Mouse (Mus musculus) stomach, embryonic 16.5 days (tissue): ENCODE results near the gene Dcn. TPM values are rescaled to one million over a fixed set of nuclear protein-coding genes. Genes with fewer than 3 reads are reported as not detected.
A peak's percentile ranks its signal among the peaks of the same experiment; 100 is the strongest.

Source experiments
- ATAC-seq: fragments of 200-750 bp; cut with Nextera tagmentation; 2 replicates; pipeline ENCODE4 v1.8.0; 2017; ENCODE audit warnings: moderate number of reproducible peaks, moderate TSS enrichment; ENCODE audit not compliant: insufficient read depth, low FRiP score
- H3K27ac ChIP-seq: fragments of 300-500 bp; sonication (generic); 2 replicates; pipeline ENCODE4 v1.5.1; 2014; ENCODE audit warnings: low read length
- H3K27me3 ChIP-seq: fragments of 300-500 bp; sonication (generic); 2 replicates; pipeline ENCODE4 v1.6.1; 2014; ENCODE audit warnings: low read length, control low read depth, mixed read lengths; ENCODE audit not compliant: control insufficient read depth, insufficient read depth
- H3K36me3 ChIP-seq: fragments of 300-500 bp; sonication (generic); 2 replicates; pipeline ENCODE4 v1.6.1; 2014; ENCODE audit warnings: low read length; ENCODE audit not compliant: control insufficient read depth, insufficient read depth
- H3K4me1 ChIP-seq: fragments of 300-500 bp; sonication (generic); 2 replicates; pipeline ENCODE4 v1.6.1; 2014; ENCODE audit warnings: low read length, control low read depth, mixed read lengths; ENCODE audit not compliant: control insufficient read depth, insufficient read depth
- H3K4me2 ChIP-seq: fragments of 300-500 bp; sonication (generic); 2 replicates; pipeline ENCODE4 v1.6.1; 2014; ENCODE audit warnings: low read depth, low read length, mixed read lengths
- H3K4me3 ChIP-seq: fragments of 300-500 bp; sonication (generic); replicated peaks from 2 replicates; pipeline ENCODE4 v1.5.1; 2014; ENCODE audit warnings: mild to moderate bottlenecking, low read length
- H3K9ac ChIP-seq: fragments of 300-500 bp; sonication (generic); 2 replicates; pipeline ENCODE4 v1.6.1; 2014; ENCODE audit warnings: low read length
- H3K9me3 ChIP-seq: fragments of 300-500 bp; sonication (generic); replicated peaks from 2 replicates; pipeline ENCODE4 v1.6.1; 2016; ENCODE audit warnings: low read length, control low read depth; ENCODE audit not compliant: control insufficient read depth
- WGBS: fragments of 180-500 bp; shearing (Covaris S2); extraction: QIAGEN DNeasy Blood & Tissue Kit; methylation state at CpG from one replicate; pipeline ENCODE4 v1.1.7; 2014; 5-methylcytosine and 5-hydroxymethylcytosine counted together
- polyA plus RNA-seq: library from polyadenylated mRNA; unstranded; fragments of >200 nt; fragmentation: Nextera tagmentation; extraction: Ambion mirVana; gene quantifications from 2 replicates; pipeline ENCODE4 v1.2.1, GENCODE M21; 2015

Gene Dcn
- 772 and 849 TPM in 2 replicates for polyA plus RNA-seq

GRCm38 (mm10) chr10:97479004-97479766 is at the start of gene Dcn:
Gene Dcn (plus strand): TSS chr10:97479609.
- H3K9me3 ChIP-seq = no peaks in the 10 kb centered on the region
- H3K27me3 ChIP-seq = no peaks in the 10 kb centered on the region
- H3K4me1 ChIP-seq = peaks cover 5% of the 10 kb centered on the region; the same call in 1 of the 2 replicates
- peak within 1 kb of the TSS; percentile 49 for H3K4me2 ChIP-seq
- peak within 1 kb of the TSS; percentile 50 for H3K4me3 ChIP-seq
- peak within 1 kb of the TSS; percentile 67 for H3K9ac ChIP-seq
- WGBS = 9% methylated on average over 7 of the region's 7 CpGs
- H3K36me3 ChIP-seq = no peaks in the 10 kb centered on the region
- ATAC-seq = peak; percentile 85
- H3K27ac ChIP-seq = peak within 1 kb of the TSS; percentile 95

GRCm38 (mm10) chr10:97436662-97437061 is 42.7 kb upstream of the Dcn start:
- H3K36me3 ChIP-seq = no peaks in the 10 kb centered on the region
- H3K27me3 ChIP-seq = no peaks in the 10 kb centered on the region
- 71% methylated on average over 5 of the region's 5 CpGs for WGBS
- H3K4me3 ChIP-seq = no peak overlapping the region
- no peak overlapping the region for H3K27ac ChIP-seq
- no peak overlapping the region for H3K4me2 ChIP-seq
- H3K4me1 ChIP-seq = no peaks in the 10 kb centered on the region
- H3K9me3 ChIP-seq = no peaks in the 10 kb centered on the region
- H3K9ac ChIP-seq = no peak overlapping the region
- ATAC-seq = no peak

- Histone ChIP-seq H3K9ac (no peak overlapping the region), H3K9me3 (no peaks in the 10 kb centered on the region), H3K36me3 (no peaks in the 10 kb centered on the region), H3K27ac (no peak overlapping the region), H3K4me1 (no peaks in the 10 kb centered on the region), H3K4me2 (no peak overlapping the region), H3K4me3 (no peak overlapping the region), H3K27me3 (no peaks in the 10 kb centered on the region)
- WGBS = 24% methylated on average over 2 of the region's 2 CpGs
- no peak for ATAC-seq
Measured at GRCm38 (mm10) chr10:97442300-97442699, 37.1 kb upstream of the Dcn start.

- no peaks in the 10 kb centered on the region for H3K27me3 ChIP-seq
- no peak overlapping the region for H3K9ac ChIP-seq
- 74% methylated on average over 4 of the region's 4 CpGs for WGBS
- H3K4me3 ChIP-seq = no peak overlapping the region
- H3K9me3 ChIP-seq = no peaks in the 10 kb centered on the region
- H3K4me1 ChIP-seq = no peaks in the 10 kb centered on the region
- no peaks in the 10 kb centered on the region for H3K36me3 ChIP-seq
- no peak overlapping the region for H3K27ac ChIP-seq
- no peak overlapping the region for H3K4me2 ChIP-seq
- ATAC-seq = no peak
Measured at GRCm38 (mm10) chr10:97446486-97446885, 32.9 kb upstream of the Dcn start.

- Histone ChIP-seq H3K4me3 (no peak overlapping the region), H3K27ac (no peak overlapping the region), H3K4me1 (no peaks in the 10 kb centered on the region), H3K4me2 (no peak overlapping the region), H3K9me3 (no peaks in the 10 kb centered on the region), H3K27me3 (no peaks in the 10 kb centered on the region), H3K9ac (no peak overlapping the region), H3K36me3 (no peaks in the 10 kb centered on the region)
- ATAC-seq = no peak
- WGBS = 84% methylated on average over 1 of the region's 1 CpGs
Measured at GRCm38 (mm10) chr10:97452886-97453285, 26.5 kb upstream of the Dcn start.

GRCm38 (mm10) chr10:97453529-97453928 is 25.9 kb upstream of the Dcn start:
- no peak for ATAC-seq
- no peaks in the 10 kb centered on the region for H3K27me3 ChIP-seq
- H3K9me3 ChIP-seq = no peaks in the 10 kb centered on the region
- no peaks in the 10 kb centered on the region for H3K36me3 ChIP-seq
- H3K9ac ChIP-seq = no peak overlapping the region
- H3K4me3 ChIP-seq = no peak overlapping the region
- H3K4me2 ChIP-seq = no peak overlapping the region
- WGBS = 80% methylated on average over 9 of the region's 9 CpGs
- no peak overlapping the region for H3K27ac ChIP-seq
- H3K4me1 ChIP-seq = no peaks in the 10 kb centered on the region

GRCm38 (mm10) chr10:97456993-97457392 is 22.4 kb upstream of the Dcn start:
- H3K4me3 ChIP-seq = no peak overlapping the region
- 88% methylated on average over 7 of the region's 7 CpGs for WGBS
- no peaks in the 10 kb centered on the region for H3K36me3 ChIP-seq
- no peak for ATAC-seq
- no peaks in the 10 kb centered on the region for H3K27me3 ChIP-seq
- no peaks in the 10 kb centered on the region for H3K4me1 ChIP-seq
- H3K9me3 ChIP-seq = no peaks in the 10 kb centered on the region
- no peak overlapping the region for H3K4me2 ChIP-seq
- no peak overlapping the region for H3K9ac ChIP-seq
- no peak overlapping the region for H3K27ac ChIP-seq

GRCm38 (mm10) chr10:97466818-97467217 is 12.6 kb upstream of the Dcn start:
- Histone ChIP-seq H3K4me2 (no peak overlapping the region), H3K27me3 (no peaks in the 10 kb centered on the region), H3K27ac (no peak overlapping the region), H3K9ac (no peak overlapping the region), H3K4me1 (peaks cover 9% of the 10 kb centered on the region), H3K36me3 (no peaks in the 10 kb centered on the region), H3K9me3 (no peaks in the 10 kb centered on the region), H3K4me3 (no peak overlapping the region)
- 59% methylated on average over 3 of the region's 3 CpGs for WGBS
- no peak for ATAC-seq

- no peaks in the 10 kb centered on the region for H3K9me3 ChIP-seq
- no peak overlapping the region for H3K9ac ChIP-seq
- WGBS = 26% methylated on average over 3 of the region's 3 CpGs
- ATAC-seq = peak; percentile 56; the same call in 1 of the 2 replicates
- H3K27me3 ChIP-seq = no peaks in the 10 kb centered on the region
- H3K4me2 ChIP-seq = no peak overlapping the region
- H3K36me3 ChIP-seq = no peaks in the 10 kb centered on the region
- no peak overlapping the region for H3K4me3 ChIP-seq
- peaks cover 9% of the 10 kb centered on the region for H3K4me1 ChIP-seq
- peak overlapping the region; percentile 86 for H3K27ac ChIP-seq
Measured at GRCm38 (mm10) chr10:97469411-97470140, 9.8 kb upstream of the Dcn start.
